Mouse (Mus musculus) G1E (cell line): Measurements from ENCODE around the gene Pds5a.

Experiments used
- CTCF ChIP-seq: IDR thresholded peaks from 2 replicates; pipeline ENCODE4 v1.5.1; 2012; ENCODE audit warnings: low read depth, low read length, inconsistent platforms, mixed read lengths
- GATA1 ChIP-seq: IDR thresholded peaks from 2 replicates; pipeline ENCODE4 v1.6.1; 2012; ENCODE audit warnings: borderline replicate concordance, low read length, inconsistent platforms, mixed read lengths

DNA sequence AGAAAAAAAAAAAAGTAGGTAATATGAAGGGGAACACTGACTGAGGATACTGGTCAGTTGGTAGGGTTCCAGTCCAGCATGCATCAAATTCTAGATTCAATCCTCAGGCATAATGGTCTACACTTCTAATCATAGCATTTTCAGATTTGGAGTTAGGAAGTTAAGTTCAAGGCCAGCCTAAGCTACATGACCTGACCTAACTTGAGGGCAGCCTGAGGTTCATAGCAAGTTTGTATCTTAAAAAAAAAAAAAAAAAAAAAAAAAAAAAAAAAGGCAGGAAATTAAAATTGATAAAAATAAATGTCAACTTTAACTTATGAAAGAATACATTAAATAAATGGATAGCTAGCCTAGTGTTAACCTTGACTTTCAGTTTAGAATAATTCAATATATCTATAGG, 5.1 kb downstream of the Pds5a start:
- no peak for TF ChIP-seq GATA1
- TF ChIP-seq CTCF = no peak
